Mouse (Mus musculus) kidney, adult 10 weeks (tissue): ENCODE data around the gene Dmbx1. TPM values are rescaled to one million over a fixed set of nuclear protein-coding genes. Genes with fewer than 3 reads are reported as not detected.

Source experiments
- polyA plus RNA-seq: library from polyadenylated mRNA; stranded (reverse); fragments of 350-450 nt; fragmentation: Illumina TruSeq; extraction: RNeasy Lipid Tissue Mini Kit (QIAGEN cat#74804); gene quantifications from one replicate; pipeline ENCODE4 v1.2.3, GENCODE M21; 2014; ENCODE audit warnings: low read depth, low replicate concordance

Dmbx1 gene
- not detected for polyA plus RNA-seq

DNA sequence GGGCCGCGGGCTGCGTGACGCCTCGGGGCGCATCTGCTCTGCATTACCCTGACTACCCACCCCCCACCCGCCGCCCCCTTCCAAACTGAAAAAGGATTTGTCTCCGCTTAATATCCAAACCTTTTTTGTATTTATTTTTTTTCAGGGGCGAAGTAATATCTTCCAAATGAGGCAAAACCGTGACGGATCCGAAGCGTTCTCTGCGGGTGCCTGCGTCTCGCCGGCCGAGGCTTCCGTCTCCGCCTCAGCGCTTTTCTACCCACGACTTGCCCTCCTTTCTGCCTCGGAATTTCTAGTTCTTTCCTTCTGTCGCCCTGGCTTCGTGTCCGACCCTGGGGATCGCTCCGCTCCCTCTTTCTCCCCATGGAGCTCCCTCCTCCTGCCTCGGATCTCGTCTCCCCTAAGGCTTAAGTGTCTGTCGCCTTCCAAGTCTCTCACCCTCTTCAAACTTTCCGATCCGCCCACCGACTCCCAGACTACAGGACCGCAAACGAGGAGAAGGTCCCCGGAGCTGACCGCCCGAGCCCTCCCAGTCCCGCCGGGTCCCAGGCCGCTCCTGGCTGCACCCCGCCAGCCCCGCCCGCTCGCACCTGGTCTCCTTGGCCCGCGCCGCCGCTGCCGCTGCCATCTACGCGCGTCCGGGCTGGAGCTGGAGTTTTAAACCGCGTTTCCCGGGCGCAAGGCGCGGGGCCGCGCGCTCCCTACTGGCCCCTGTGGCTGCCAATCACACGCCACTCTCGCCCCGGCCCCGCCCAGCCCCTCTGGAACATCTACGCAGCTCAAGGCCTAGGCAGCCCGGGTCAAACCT lies at the start of gene Dmbx1:
Dmbx1 (minus strand) TSS at position 632 of the 808 bp plus-strand sequence.

DNA sequence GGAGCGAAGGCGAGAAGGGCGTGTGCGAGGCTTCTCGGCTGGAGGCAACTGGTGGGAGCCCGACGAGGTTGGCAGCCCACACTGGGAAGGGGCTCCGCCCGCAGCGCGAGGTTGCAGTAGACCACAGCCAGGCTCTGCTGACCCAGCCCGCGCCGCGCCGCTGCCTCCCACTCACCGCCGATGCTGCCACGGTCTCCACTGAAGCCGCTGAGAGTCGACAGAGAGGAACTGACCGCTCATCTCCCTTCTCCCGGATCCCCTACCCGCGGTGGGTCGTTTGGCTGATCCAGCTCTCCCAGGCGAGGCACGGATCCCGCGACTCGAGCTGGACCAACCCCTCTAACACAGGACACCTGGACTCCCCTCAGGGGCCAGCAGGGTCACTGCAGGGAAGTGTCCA lies 49.2 kb downstream of the Dmbx1 start, which contains the start of gene 6430628N08Rik:
6430628N08Rik (plus strand) TSS at position 113 of the 400 bp plus-strand sequence.

DNA sequence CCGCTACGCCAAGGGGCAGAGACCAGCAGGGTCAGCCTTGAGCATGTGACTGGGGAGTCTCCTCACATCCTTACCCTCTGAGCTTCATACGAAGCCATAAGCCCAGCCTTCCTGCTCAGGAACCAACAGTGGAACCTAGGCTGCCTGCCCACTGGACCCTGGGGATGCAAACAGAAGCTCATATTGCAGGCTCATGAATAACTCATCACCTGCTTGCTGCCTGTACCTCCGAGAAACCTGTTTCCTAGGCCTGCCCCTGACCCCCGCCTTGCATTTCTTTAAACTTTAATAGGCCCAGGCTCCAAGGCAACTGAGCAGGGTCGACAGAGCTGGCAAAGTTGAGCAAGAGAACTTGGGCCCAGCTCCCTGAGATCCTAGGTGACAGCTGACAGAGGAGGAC lies 55.7 kb downstream of the Dmbx1 start, which contains the start of gene Kncn:
Kncn (plus strand) TSS at position 379 of the 400 bp plus-strand sequence.

Other genes with a start within 250 kb of the Dmbx1 start
- gene Efcab14, start 202.2 kb downstream of the Dmbx1 start, polyA plus RNA-seq = 81.8 TPM
- gene Tex38, start 158.9 kb downstream of the Dmbx1 start, polyA plus RNA-seq = not detected
- 158 TPM for gene Atpaf1, start 155.1 kb downstream of the Dmbx1 start, polyA plus RNA-seq
- 8.5 TPM for gene Mob3c, start 111.8 kb downstream of the Dmbx1 start, polyA plus RNA-seq
- gene Mknk1, start 100.7 kb downstream of the Dmbx1 start, polyA plus RNA-seq = 7.0 TPM
- not detected for gene Kncn, start 55.5 kb downstream of the Dmbx1 start, polyA plus RNA-seq
- gene 6430628N08Rik, start 49.3 kb downstream of the Dmbx1 start, polyA plus RNA-seq = not detected
- gene Faah, start 78.0 kb upstream of the Dmbx1 start, polyA plus RNA-seq = 6.9 TPM
- 13.9 TPM for gene Nsun4, start 114.0 kb upstream of the Dmbx1 start, polyA plus RNA-seq
- gene Uqcrh, start 135.1 kb upstream of the Dmbx1 start, polyA plus RNA-seq = 464 TPM
- gene Lrrc41, start 135.3 kb upstream of the Dmbx1 start, polyA plus RNA-seq = 5.3 TPM
- 0.36 TPM for gene Rad54l, start 183.8 kb upstream of the Dmbx1 start, polyA plus RNA-seq
- gene Pomgnt1, start 183.9 kb upstream of the Dmbx1 start, polyA plus RNA-seq = 9.1 TPM
- 7.9 TPM for gene Lurap1, start 211.4 kb upstream of the Dmbx1 start, polyA plus RNA-seq
- gene Tspan1, start 227.7 kb upstream of the Dmbx1 start, polyA plus RNA-seq = 75.4 TPM
- not detected for gene 1700042G07Rik, start 233.4 kb upstream of the Dmbx1 start, polyA plus RNA-seq
- gene Gm49337, start 233.5 kb upstream of the Dmbx1 start, polyA plus RNA-seq = not detected